10 mouse cellular contexts compared by ENCODE assay signal in genomic region chr10:20104271-20104931, GRCm38 (mm10). TPM values are rescaled to one million over a fixed set of nuclear protein-coding genes. Genes with fewer than 3 reads are reported as not detected.
A peak's percentile ranks its signal among the peaks of the same experiment; 100 is the strongest.
DNase-seq lines count a peak whose midpoint lies in the region; ATAC-seq and TF ChIP-seq lines count a peak whose summit lies in the region.
"Had no signal": no experiment of that assay in that cellular context is flagged by ENCODE, and none has a peak within 500 bp of the region (broad histone marks: within the 10 kb centered on the region; RNA-seq: fewer than 3 reads in every experiment).

No protein-coding gene starts in this region.

- H3K4me2 ChIP-seq in liver, embryonic 16.5 days (ENCODE audit: low read depth, low read length), result no peak overlapping the region; the same call in 1 of the 2 replicates
- no peak overlapping the region for H3K4me2 ChIP-seq in hindbrain, embryonic 14.5 days (replicated peaks)
- H3K4me2 ChIP-seq: midbrain, embryonic 12.5 days had no signal

- peaks cover 10% of the 10 kb centered on the region for H3K4me1 ChIP-seq in thymus, adult 2 months (replicated peaks; ENCODE audit: control insufficient read depth, insufficient read depth, low read length)
- no peaks in the 10 kb centered on the region for H3K4me1 ChIP-seq in liver, embryonic 16.5 days (ENCODE audit: control insufficient read depth, low read depth, low read length)
- no peaks in the 10 kb centered on the region for H3K4me1 ChIP-seq in hindbrain, embryonic 14.5 days (replicated peaks; ENCODE audit: control insufficient read depth, insufficient read depth, low read length)
- H3K4me1 ChIP-seq: midbrain, embryonic 12.5 days had no signal

- ATAC-seq in granulocyte monocyte progenitor cell, adult 5-6 weeks (replicated peaks; ENCODE audit: poor library complexity, severe bottlenecking), result peak; percentile 94
- ATAC-seq in liver, embryonic 16.5 days (ENCODE audit: low read depth), result 0 out of 2 replicates have a peak, but pooled peaks have one; percentile 32
- no peak for ATAC-seq in hindbrain, embryonic 14.5 days (ENCODE audit: low FRiP score)

- DNase-seq in thymus, adult 2 months, result no peak
- DNase-seq in thymus, postnatal 10 days (ENCODE audit: low spot score in 2 of 2), result no peak
- peak; percentile 66 for DNase-seq in adrenal gland, postnatal 25 days
- DNase-seq in splenic B cell, adult 2 months (ENCODE audit: low read depth, low spot score), result peak; percentile 48
- DNase-seq in layer of hippocampus, adult 8-10 months (ENCODE audit: low spot score in 2 of 2), result no peak
- no peak for DNase-seq in hindbrain, embryonic 14.5 days (ENCODE audit: low spot score)

- WGBS in thymus, adult 2 months, result 39% methylated on average over 8 of the region's 8 CpGs
- WGBS in liver, embryonic 16.5 days (ENCODE audit: insufficient replicate concordance), result 32% methylated on average over 8 of the region's 8 CpGs
- WGBS in hindbrain, embryonic 14.5 days, result 78% methylated on average over 8 of the region's 8 CpGs

- H3K27me3 ChIP-seq in thymus, adult 2 months (ENCODE audit: control insufficient read depth, insufficient read depth, low read length), result no peaks in the 10 kb centered on the region
- no peaks in the 10 kb centered on the region for H3K27me3 ChIP-seq in liver, embryonic 16.5 days (ENCODE audit: control insufficient read depth, insufficient read depth, low read depth, low read length)
- no peaks in the 10 kb centered on the region for H3K27me3 ChIP-seq in splenic B cell, adult 2 months (ENCODE audit: control insufficient read depth, insufficient read depth, low read length, poor library complexity, severe bottlenecking)
- H3K27me3 ChIP-seq in hindbrain, embryonic 14.5 days (ENCODE audit: control insufficient read depth, insufficient read depth, low read length), result no peaks in the 10 kb centered on the region
- H3K27me3 ChIP-seq: midbrain, embryonic 12.5 days had no signal

- no peaks in the 10 kb centered on the region for H3K36me3 ChIP-seq in thymus, adult 2 months (ENCODE audit: control insufficient read depth, insufficient read depth, low read length)
- H3K36me3 ChIP-seq in liver, embryonic 16.5 days (ENCODE audit: control insufficient read depth, insufficient read depth), result no peaks in the 10 kb centered on the region
- peaks cover 20% of the 10 kb centered on the region for H3K36me3 ChIP-seq in splenic B cell, adult 2 months (ENCODE audit: control insufficient read depth, insufficient read depth, low read length, poor library complexity, severe bottlenecking)
- H3K36me3 ChIP-seq in hindbrain, embryonic 14.5 days (replicated peaks; ENCODE audit: control insufficient read depth, insufficient read depth), result no peaks in the 10 kb centered on the region
- H3K36me3 ChIP-seq: midbrain, embryonic 12.5 days had no signal

- no peak for TF ChIP-seq POLR2A in thymus, adult 2 months (IDR thresholded peaks at IDR 0.05; ENCODE audit: control insufficient read depth, extremely low read depth, insufficient read depth, low read length, poor library complexity)

- H3K27ac ChIP-seq in thymus, adult 2 months (ENCODE audit: control insufficient read depth, insufficient read depth, low read length), result peak overlapping the region; percentile 24; the same call in 1 of the 2 replicates
- no peak overlapping the region for H3K27ac ChIP-seq in liver, embryonic 16.5 days (ENCODE audit: low read length)
- no peak overlapping the region for H3K27ac ChIP-seq in hindbrain, embryonic 14.5 days
- H3K27ac ChIP-seq: midbrain, embryonic 12.5 days had no signal

- no peak for TF ChIP-seq CTCF in thymus, adult 2 months (IDR thresholded peaks at IDR 0.05; ENCODE audit: borderline replicate concordance, control insufficient read depth, extremely low read depth, insufficient read depth, low read length, poor library complexity)

- no peak overlapping the region for H3K4me3 ChIP-seq in thymus, adult 2 months (ENCODE audit: control insufficient read depth, insufficient read depth, low read length)
- H3K4me3 ChIP-seq in liver, embryonic 16.5 days (ENCODE audit: low read depth, low read length), result no peak overlapping the region
- no peak overlapping the region for H3K4me3 ChIP-seq in hindbrain, embryonic 14.5 days (replicated peaks; ENCODE audit: low read length)
- H3K4me3 ChIP-seq: erythroblast, embryonic 14.5 days; midbrain, embryonic 12.5 days had no signal

- no peak overlapping the region for H3K9ac ChIP-seq in liver, embryonic 16.5 days (ENCODE audit: low read depth, low read length)
- no peak overlapping the region for H3K9ac ChIP-seq in hindbrain, embryonic 14.5 days
- H3K9ac ChIP-seq: midbrain, embryonic 12.5 days had no signal

- H3K9me3 ChIP-seq in liver, embryonic 16.5 days (replicated peaks; ENCODE audit: control insufficient read depth, low read length), result no peaks in the 10 kb centered on the region
- H3K9me3 ChIP-seq in hindbrain, embryonic 14.5 days (ENCODE audit: control insufficient read depth, low read length), result no peaks in the 10 kb centered on the region
- H3K9me3 ChIP-seq: midbrain, embryonic 12.5 days had no signal

RNA-seq across cellular contexts. Expression of gene Map7, which starts 43.9 kb away (rescaled TPM):
- 6.9 and 9.8 TPM in 2 replicates for polyA plus RNA-seq in thymus, adult 2 months (2012; rRNA removed)
- total RNA-seq in adrenal gland, postnatal 25 days (2021), result 20.0 and 23.4 TPM in 2 replicates
- 19.0 and 22.6 TPM in 2 replicates for total RNA-seq in granulocyte monocyte progenitor cell, adult 5-6 weeks (2014; fragmentation: Nextera tagmentation)
- 18.3 and 22.4 TPM in 2 replicates for total RNA-seq in granulocyte monocyte progenitor cell, adult 5-6 weeks (2017)
- polyA plus RNA-seq in liver, embryonic 16.5 days (2015; fragmentation: Nextera tagmentation; extraction: Ambion mirVana), result 4.9 and 5.3 TPM in 2 replicates
- total RNA-seq in layer of hippocampus, adult 8-10 months (2022), result 100 to 1,000 TPM; 106 to 165 (median 135) TPM
- polyA plus RNA-seq in hindbrain, embryonic 14.5 days (2014; fragmentation: Nextera tagmentation; extraction: Ambion mirVana), result 7.2 and 8.7 TPM in 2 replicates

Comparison
In these comparisons a context has a peak if more than half of its experiments do, and no peak if none do; other contexts are left out.
1. DNase-seq: peak in adrenal gland, postnatal 25 days (single experiment) and splenic B cell, adult 2 months (single experiment); none in thymus, adult 2 months (single experiment), thymus, postnatal 10 days (0 of 2), layer of hippocampus, adult 8-10 months (0 of 2) and hindbrain, embryonic 14.5 days (single experiment).